Mouse (Mus musculus) forebrain, embryonic 15.5 days (tissue): ENCODE results near the gene Fbxl7. TPM values are rescaled to one million over a fixed set of nuclear protein-coding genes. Genes with fewer than 3 reads are reported as not detected.

ENCODE experiments used
- ATAC-seq: fragments of 200-750 bp; cut with Nextera tagmentation; replicated peaks from 2 replicates; pipeline ENCODE4 v1.8.0; 2017; ENCODE audit warnings: mild to moderate bottlenecking, moderate TSS enrichment, moderate library complexity
- H3K27ac ChIP-seq: fragments of 300-500 bp; sonication (generic); replicated peaks from 2 replicates; pipeline ENCODE4 v1.5.1; 2015; ENCODE audit warnings: mild to moderate bottlenecking, inconsistent platforms
- H3K27me3 ChIP-seq: fragments of 300-500 bp; sonication (generic); 2 replicates; pipeline ENCODE4 v1.6.1; 2015; ENCODE audit warnings: inconsistent platforms
- H3K36me3 ChIP-seq: fragments of 300-500 bp; sonication (generic); 2 replicates; pipeline ENCODE4 v1.6.1; 2015; ENCODE audit warnings: mild to moderate bottlenecking, inconsistent platforms
- H3K4me1 ChIP-seq: fragments of 300-500 bp; sonication (generic); 2 replicates; pipeline ENCODE4 v1.6.1; 2015; ENCODE audit warnings: inconsistent platforms
- H3K4me2 ChIP-seq: fragments of 300-500 bp; sonication (generic); replicated peaks from 2 replicates; pipeline ENCODE4 v1.6.1; 2015; ENCODE audit warnings: mild to moderate bottlenecking, inconsistent platforms
- H3K4me3 ChIP-seq: fragments of 300-500 bp; sonication (generic); 2 replicates; pipeline ENCODE4 v1.5.1; 2015; ENCODE audit warnings: mild to moderate bottlenecking, inconsistent platforms
- H3K9ac ChIP-seq: fragments of 300-500 bp; sonication (generic); replicated peaks from 2 replicates; pipeline ENCODE4 v1.6.1; 2015; ENCODE audit warnings: mild to moderate bottlenecking, inconsistent platforms
- H3K9me3 ChIP-seq: fragments of 300-500 bp; sonication (generic); 2 replicates; pipeline ENCODE4 v1.6.1; 2016; ENCODE audit warnings: inconsistent platforms
- WGBS: fragments of 180-500 bp; shearing (Covaris S2); methylation state at CpG from one replicate; pipeline ENCODE4 v1.1.7; 2015; ENCODE audit warnings: mixed read lengths; 5-methylcytosine and 5-hydroxymethylcytosine counted together
- polyA plus RNA-seq: library from polyadenylated mRNA; unstranded; fragments of >200 nt; fragmentation: Nextera tagmentation; extraction: Ambion mirVana; gene quantifications from 2 replicates; pipeline ENCODE4 v1.2.1, GENCODE M21; 2015

Fbxl7 gene
- polyA plus RNA-seq, 1 experiment from 2014 or later: 5.8 TPM

DNA sequence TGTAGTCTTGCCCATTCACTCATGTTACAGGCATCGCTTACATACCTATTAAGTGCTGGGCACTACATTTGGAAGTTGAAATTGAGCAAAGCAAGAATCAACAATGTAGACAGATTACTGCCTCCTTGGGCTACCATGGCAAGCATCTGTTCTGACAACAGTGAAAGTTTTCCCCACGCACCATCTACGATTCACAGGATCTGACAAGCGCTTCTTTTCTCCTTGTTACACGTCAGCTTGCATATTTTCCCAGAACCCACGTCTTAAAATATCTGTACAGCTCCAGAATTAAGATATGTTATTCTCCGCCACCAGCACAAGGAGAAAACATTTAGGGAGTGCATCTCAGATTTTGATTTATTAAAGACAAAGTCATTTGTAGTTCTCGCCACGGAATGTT lies 213.1 kb downstream of the Fbxl7 start:
- H3K4me2 ChIP-seq: no peak overlapping the region
- H3K36me3 ChIP-seq: no peaks in the 10 kb centered on the region
- H3K4me1 ChIP-seq: no peaks in the 10 kb centered on the region
- H3K9ac ChIP-seq: no peak overlapping the region
- H3K4me3 ChIP-seq: no peak overlapping the region
- no peak for ATAC-seq
- no peak overlapping the region for H3K27ac ChIP-seq
- WGBS: 91% methylated on average over 9 of the region's 9 CpGs
- H3K27me3 ChIP-seq: no peaks in the 10 kb centered on the region
- no peaks in the 10 kb centered on the region for H3K9me3 ChIP-seq

DNA sequence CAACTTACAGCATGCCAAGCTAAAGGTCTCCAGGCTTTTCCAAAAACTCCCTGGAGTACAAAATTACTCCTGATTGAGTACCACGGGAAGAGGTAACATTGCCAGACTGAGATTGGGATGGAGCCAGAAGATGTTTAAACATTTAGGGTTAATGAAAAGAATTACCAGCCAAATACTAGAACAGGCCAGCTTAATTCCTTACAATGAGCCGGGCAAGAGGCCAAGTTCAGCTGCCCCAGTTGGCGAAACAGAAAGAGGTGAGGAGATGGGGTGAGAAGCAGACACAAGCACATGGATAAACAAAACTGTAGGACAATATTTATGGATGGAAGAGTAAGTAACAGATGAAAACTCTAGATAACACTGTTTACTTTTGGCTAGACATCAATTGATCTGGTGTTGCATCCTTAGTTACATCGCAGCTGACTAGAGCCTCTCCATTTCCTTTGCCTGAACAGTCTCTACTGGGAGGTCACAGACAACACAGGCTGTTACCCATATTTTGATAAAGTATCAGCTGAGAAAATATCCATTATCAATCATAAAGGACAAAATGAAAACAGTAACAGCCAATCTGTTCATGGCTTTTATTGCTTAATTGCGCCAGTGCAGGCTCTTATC lies 222.0 kb downstream of the Fbxl7 start:
- H3K36me3 ChIP-seq: no peaks in the 10 kb centered on the region
- ATAC-seq: peak; percentile 74
- H3K9ac ChIP-seq: no peak overlapping the region
- no peak overlapping the region for H3K4me2 ChIP-seq
- H3K27me3 ChIP-seq: no peaks in the 10 kb centered on the region
- no peak overlapping the region for H3K4me3 ChIP-seq
- H3K4me1 ChIP-seq: peaks cover 10% of the 10 kb centered on the region
- 32% methylated on average over 5 of the region's 5 CpGs for WGBS
- H3K27ac ChIP-seq: no peak overlapping the region
- no peaks in the 10 kb centered on the region for H3K9me3 ChIP-seq

GRCm38 (mm10) chr15:26654988-26655387 lies 240.4 kb downstream of the Fbxl7 start:
- no peaks in the 10 kb centered on the region for H3K36me3 ChIP-seq
- no peaks in the 10 kb centered on the region for H3K27me3 ChIP-seq
- ATAC-seq: no peak
- WGBS: 50% methylated on average over 8 of the region's 8 CpGs
- no peak overlapping the region for H3K4me2 ChIP-seq
- H3K4me1 ChIP-seq: 0 out of 2 replicates have a peak, but pooled peaks cover 5% of the 10 kb centered on the region
- H3K9me3 ChIP-seq: no peaks in the 10 kb centered on the region
- no peak overlapping the region for H3K4me3 ChIP-seq
- H3K27ac ChIP-seq: no peak overlapping the region
- H3K9ac ChIP-seq: no peak overlapping the region

DNA sequence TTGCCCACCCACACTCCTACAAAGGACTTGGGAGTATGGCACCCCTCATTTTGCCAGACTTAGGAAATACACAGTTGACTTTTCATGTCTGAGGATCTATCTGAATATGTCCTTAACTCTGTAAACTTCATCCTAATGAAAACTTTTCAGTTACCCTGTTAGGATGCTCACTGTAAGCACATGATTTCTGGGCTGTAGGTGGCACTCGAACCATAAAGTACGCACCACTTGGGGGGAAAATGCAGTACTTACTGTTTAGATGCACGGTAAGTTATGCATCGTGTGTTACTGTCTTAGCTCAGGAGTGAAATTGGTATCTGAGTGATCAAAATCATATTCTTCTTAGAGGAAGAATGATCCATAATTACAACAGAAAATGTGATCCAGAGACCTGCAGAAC lies 252.8 kb downstream of the Fbxl7 start:
- H3K4me1 ChIP-seq: no peaks in the 10 kb centered on the region
- H3K4me2 ChIP-seq: no peak overlapping the region
- H3K27ac ChIP-seq: no peak overlapping the region
- no peak overlapping the region for H3K9ac ChIP-seq
- no peaks in the 10 kb centered on the region for H3K9me3 ChIP-seq
- no peaks in the 10 kb centered on the region for H3K27me3 ChIP-seq
- no peak overlapping the region for H3K4me3 ChIP-seq
- H3K36me3 ChIP-seq: no peaks in the 10 kb centered on the region
- no peak for ATAC-seq
- 91% methylated on average over 4 of the region's 4 CpGs for WGBS

DNA sequence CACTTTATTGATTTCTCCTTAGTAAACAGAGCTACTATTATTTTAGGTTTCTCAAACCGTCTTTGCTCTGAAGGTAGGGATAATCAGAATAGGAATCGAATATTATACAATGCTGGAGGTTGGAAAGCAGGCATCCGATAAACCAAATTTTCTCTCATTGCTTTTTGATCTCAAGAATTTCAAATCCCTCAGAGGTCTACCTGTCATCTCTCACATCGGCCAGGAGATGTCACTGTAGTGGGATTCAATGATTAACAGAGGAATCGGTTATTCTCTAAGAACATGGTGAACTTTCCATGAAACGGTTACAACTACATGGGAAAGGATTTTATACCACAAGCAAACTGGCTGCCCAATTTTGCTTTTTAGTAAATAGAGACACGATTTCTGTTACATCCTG lies 255.7 kb downstream of the Fbxl7 start:
- no peak overlapping the region for H3K27ac ChIP-seq
- no peak overlapping the region for H3K4me2 ChIP-seq
- WGBS: 76% methylated on average over 7 of the region's 7 CpGs
- H3K9ac ChIP-seq: no peak overlapping the region
- no peaks in the 10 kb centered on the region for H3K4me1 ChIP-seq
- H3K4me3 ChIP-seq: no peak overlapping the region
- H3K36me3 ChIP-seq: no peaks in the 10 kb centered on the region
- H3K9me3 ChIP-seq: no peaks in the 10 kb centered on the region
- ATAC-seq: no peak
- H3K27me3 ChIP-seq: no peaks in the 10 kb centered on the region

- H3K4me3 ChIP-seq: no peak overlapping the region
- H3K27me3 ChIP-seq: no peaks in the 10 kb centered on the region
- H3K36me3 ChIP-seq: no peaks in the 10 kb centered on the region
- WGBS: 79% methylated on average over 5 of the region's 5 CpGs
- H3K27ac ChIP-seq: no peak overlapping the region
- H3K4me1 ChIP-seq: no peaks in the 10 kb centered on the region
- no peaks in the 10 kb centered on the region for H3K9me3 ChIP-seq
- no peak overlapping the region for H3K9ac ChIP-seq
- no peak overlapping the region for H3K4me2 ChIP-seq
- ATAC-seq: no peak
Measured at GRCm38 (mm10) chr15:26635591-26635990, 259.8 kb downstream of the Fbxl7 start.

DNA sequence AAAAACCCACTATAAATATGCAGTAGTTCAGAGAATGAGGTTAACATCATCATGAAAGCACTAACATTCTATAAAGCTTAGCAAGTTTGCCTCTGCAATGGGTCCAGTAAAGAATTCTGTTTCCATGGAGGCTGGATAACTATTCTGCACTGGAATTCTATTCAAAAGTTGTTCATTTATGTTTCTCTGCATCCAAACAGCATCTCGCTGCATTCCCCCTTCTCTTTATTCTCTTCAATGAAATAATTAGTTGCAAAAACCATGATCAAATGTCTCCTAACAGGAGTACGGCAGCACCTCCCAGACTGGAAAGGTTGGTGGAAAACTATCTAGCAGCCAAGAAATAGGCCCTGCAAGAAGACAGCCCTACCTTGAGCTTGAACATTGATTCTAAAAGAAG lies 267.2 kb downstream of the Fbxl7 start:
- no peak overlapping the region for H3K27ac ChIP-seq
- no peaks in the 10 kb centered on the region for H3K36me3 ChIP-seq
- H3K4me3 ChIP-seq: no peak overlapping the region
- H3K9me3 ChIP-seq: no peaks in the 10 kb centered on the region
- WGBS: 16% methylated on average over 2 of the region's 2 CpGs
- 0 out of 2 replicates have a peak, but pooled peaks cover 13% of the 10 kb centered on the region for H3K4me1 ChIP-seq
- no peak for ATAC-seq
- H3K9ac ChIP-seq: no peak overlapping the region
- no peaks in the 10 kb centered on the region for H3K27me3 ChIP-seq
- no peak overlapping the region for H3K4me2 ChIP-seq

- H3K27ac ChIP-seq: no peak overlapping the region
- H3K4me2 ChIP-seq: no peak overlapping the region
- no peaks in the 10 kb centered on the region for H3K9me3 ChIP-seq
- H3K27me3 ChIP-seq: no peaks in the 10 kb centered on the region
- 97% methylated on average over 17 of the region's 17 CpGs for WGBS
- no peak overlapping the region for H3K4me3 ChIP-seq
- 0 out of 2 replicates have a peak, but pooled peaks have one; percentile 27 for ATAC-seq
- no peaks in the 10 kb centered on the region for H3K36me3 ChIP-seq
- no peak overlapping the region for H3K9ac ChIP-seq
- peaks cover 23% of the 10 kb centered on the region for H3K4me1 ChIP-seq
Measured at GRCm38 (mm10) chr15:26623242-26623641, 272.1 kb downstream of the Fbxl7 start.

- H3K4me1 ChIP-seq: peaks cover 12% of the 10 kb centered on the region
- H3K9ac ChIP-seq: no peak overlapping the region
- 23% methylated on average over 5 of the region's 5 CpGs for WGBS
- ATAC-seq: peak; percentile 76
- no peaks in the 10 kb centered on the region for H3K27me3 ChIP-seq
- no peak overlapping the region for H3K4me3 ChIP-seq
- H3K9me3 ChIP-seq: no peaks in the 10 kb centered on the region
- H3K27ac ChIP-seq: no peak overlapping the region
- H3K4me2 ChIP-seq: no peak overlapping the region
- no peaks in the 10 kb centered on the region for H3K36me3 ChIP-seq
Measured at GRCm38 (mm10) chr15:26620279-26620678, 275.1 kb downstream of the Fbxl7 start.

GRCm38 (mm10) chr15:26619221-26619620 lies 276.2 kb downstream of the Fbxl7 start:
- peak; percentile 65 for ATAC-seq
- no peaks in the 10 kb centered on the region for H3K36me3 ChIP-seq
- H3K4me2 ChIP-seq: no peak overlapping the region
- WGBS: 37% methylated on average over 7 of the region's 7 CpGs
- H3K9me3 ChIP-seq: no peaks in the 10 kb centered on the region
- peaks cover 12% of the 10 kb centered on the region for H3K4me1 ChIP-seq
- H3K9ac ChIP-seq: no peak overlapping the region
- no peak overlapping the region for H3K27ac ChIP-seq
- H3K27me3 ChIP-seq: no peaks in the 10 kb centered on the region
- no peak overlapping the region for H3K4me3 ChIP-seq

DNA sequence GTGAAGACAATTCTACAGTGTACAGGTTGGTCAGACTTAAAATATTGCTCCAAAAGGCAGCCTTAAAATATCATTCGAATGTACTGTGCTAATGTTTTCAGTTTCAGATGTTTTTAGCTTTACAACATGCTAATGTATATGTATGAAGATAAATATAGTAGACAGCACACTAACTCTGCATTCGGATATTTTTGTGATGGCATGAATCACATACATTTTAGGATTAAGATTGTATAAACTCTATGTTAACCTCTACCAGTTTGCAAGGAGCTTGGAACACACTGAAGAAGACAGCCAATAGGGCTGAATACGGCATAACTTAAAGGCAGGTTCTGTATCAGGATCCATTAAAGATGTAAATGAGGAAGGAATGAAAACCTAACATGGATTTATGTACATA lies 299.1 kb downstream of the Fbxl7 start:
- H3K4me1 ChIP-seq: no peaks in the 10 kb centered on the region
- H3K4me2 ChIP-seq: no peak overlapping the region
- no peak overlapping the region for H3K4me3 ChIP-seq
- no peaks in the 10 kb centered on the region for H3K36me3 ChIP-seq
- WGBS: 90% methylated on average over 3 of the region's 3 CpGs
- H3K9me3 ChIP-seq: no peaks in the 10 kb centered on the region
- no peak overlapping the region for H3K27ac ChIP-seq
- no peak overlapping the region for H3K9ac ChIP-seq
- no peak for ATAC-seq
- no peaks in the 10 kb centered on the region for H3K27me3 ChIP-seq

DNA sequence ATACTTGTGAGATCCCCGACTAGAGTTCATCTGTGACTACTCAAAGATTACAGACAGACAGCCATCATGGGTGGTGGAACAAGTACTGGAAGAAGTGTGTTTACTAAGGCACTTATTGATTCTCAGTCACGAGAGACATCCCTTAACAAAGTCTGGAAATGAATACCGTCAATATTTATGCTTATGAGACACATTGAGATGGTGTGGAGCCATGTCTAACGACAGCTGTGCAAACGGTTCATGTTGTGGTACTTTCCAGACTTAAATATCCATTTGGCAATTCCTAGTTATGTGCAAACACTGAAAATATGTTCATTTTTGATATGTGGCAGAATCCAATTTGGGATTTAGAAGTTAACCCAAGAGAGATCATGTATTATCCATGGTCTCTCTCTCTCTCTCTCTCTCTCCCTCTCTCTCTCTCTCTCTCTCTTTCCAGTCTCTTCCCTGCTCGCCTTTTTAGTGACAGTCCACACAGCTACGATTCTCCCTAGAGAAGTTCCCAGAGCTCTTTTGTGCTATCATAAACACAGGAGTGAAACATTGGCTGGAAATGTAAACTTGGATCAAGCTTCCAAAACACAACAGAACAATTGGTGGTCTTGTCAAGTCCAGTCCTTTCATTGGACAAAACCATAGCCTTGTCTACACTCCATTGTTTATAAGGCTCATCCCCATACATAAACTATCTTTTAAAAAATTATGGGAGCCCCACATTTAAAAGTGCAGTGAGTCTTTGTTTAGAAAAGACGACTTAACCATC lies 315.3 kb downstream of the Fbxl7 start:
- H3K4me3 ChIP-seq: no peak overlapping the region
- ATAC-seq: no peak
- no peaks in the 10 kb centered on the region for H3K36me3 ChIP-seq
- no peaks in the 10 kb centered on the region for H3K4me1 ChIP-seq
- H3K27me3 ChIP-seq: no peaks in the 10 kb centered on the region
- no peak overlapping the region for H3K9ac ChIP-seq
- WGBS: 73% methylated on average over 8 of the region's 8 CpGs
- no peaks in the 10 kb centered on the region for H3K9me3 ChIP-seq
- H3K4me2 ChIP-seq: no peak overlapping the region
- no peak overlapping the region for H3K27ac ChIP-seq

- H3K36me3 ChIP-seq: no peaks in the 10 kb centered on the region
- H3K27ac ChIP-seq: no peak overlapping the region
- no peaks in the 10 kb centered on the region for H3K27me3 ChIP-seq
- no peak for ATAC-seq
- no peak overlapping the region for H3K9ac ChIP-seq
- no peaks in the 10 kb centered on the region for H3K9me3 ChIP-seq
- no peak overlapping the region for H3K4me2 ChIP-seq
- no peaks in the 10 kb centered on the region for H3K4me1 ChIP-seq
- WGBS: 87% methylated on average over 1 of the region's 1 CpGs
- no peak overlapping the region for H3K4me3 ChIP-seq
Measured at GRCm38 (mm10) chr15:26578500-26578899, 316.9 kb downstream of the Fbxl7 start.
